Mouse (Mus musculus): Measurements from ENCODE around the gene Tmem41a. TPM values are rescaled to one million over a fixed set of nuclear protein-coding genes. Genes with fewer than 3 reads are reported as not detected.

Tmem41a gene
- polyA plus RNA-seq, 1 experiment from 2014 or later, result 50.1 TPM

- WGBS, result 92% methylated on average over 6 of the region's 6 CpGs
- H3K9ac ChIP-seq (replicated peaks), result no peak overlapping the region
- H3K9me3 ChIP-seq (replicated peaks), result no peaks in the 10 kb centered on the region
- H3K27ac ChIP-seq (replicated peaks), result no peak overlapping the region
- H3K27me3 ChIP-seq (replicated peaks), result no peaks in the 10 kb centered on the region
- no peaks in the 10 kb centered on the region for H3K4me1 ChIP-seq
- no peak overlapping the region for H3K4me3 ChIP-seq (replicated peaks)
- no peak for ATAC-seq (ENCODE audit: low FRiP score)
- 0 out of 2 replicates have a peak, but pooled peaks cover 9% of the 10 kb centered on the region for H3K36me3 ChIP-seq
- H3K4me2 ChIP-seq, result no peak overlapping the region
Observed at GRCm38 (mm10) chr16:21893890-21894289, 53.5 kb downstream of the Tmem41a start.

GRCm38 (mm10) chr16:21887601-21888000, 59.8 kb downstream of the Tmem41a start:
- Histone ChIP-seq H3K9me3 (replicated peaks) (no peaks in the 10 kb centered on the region), H3K4me2 (no peak overlapping the region), H3K27ac (replicated peaks) (no peak overlapping the region), H3K9ac (replicated peaks) (no peak overlapping the region), H3K36me3 (0 out of 2 replicates have a peak, but pooled peaks cover 9% of the 10 kb centered on the region), H3K4me1 (no peaks in the 10 kb centered on the region), H3K27me3 (replicated peaks) (no peaks in the 10 kb centered on the region), H3K4me3 (replicated peaks) (no peak overlapping the region)
- WGBS, result 94% methylated on average over 2 of the region's 2 CpGs
- no peak for ATAC-seq (ENCODE audit: low FRiP score)

Other genes starting within 250 kb of the Tmem41a start
- gene Ehhadh, start 159.7 kb downstream of the Tmem41a start, polyA plus RNA-seq (2015; fragmentation: Nextera tagmentation; extraction: Ambion mirVana), result 1.7 and 3.0 TPM in 2 replicates
- 4.8 and 5.7 TPM in 2 replicates for gene Map3k13, start 153.2 kb downstream of the Tmem41a start, polyA plus RNA-seq (2015; fragmentation: Nextera tagmentation; extraction: Ambion mirVana)
- gene Liph, start 48.1 kb upstream of the Tmem41a start, polyA plus RNA-seq (2015; fragmentation: Nextera tagmentation; extraction: Ambion mirVana), result 0.49 and 1.8 TPM in 2 replicates
- gene Senp2, start 61.9 kb upstream of the Tmem41a start, polyA plus RNA-seq (2015; fragmentation: Nextera tagmentation; extraction: Ambion mirVana), result 44.8 and 48.3 TPM in 2 replicates
- gene Igf2bp2, start 215.7 kb upstream of the Tmem41a start, polyA plus RNA-seq (2015; fragmentation: Nextera tagmentation; extraction: Ambion mirVana), result 15.5 and 30.4 TPM in 2 replicates